Mouse (Mus musculus) small intestine, adult 2 months (tissue): Measurements from ENCODE around the gene Mrgprf. TPM values are rescaled to one million over a fixed set of nuclear protein-coding genes. Genes with fewer than 3 reads are reported as not detected.

Source experiments
- H3K27ac ChIP-seq: fragments of 200-500 bp; 2 replicates; pipeline ENCODE4 v1.5.1; 2012; ENCODE audit warnings: low read depth, low read length, control low read depth, inconsistent platforms; ENCODE audit not compliant: insufficient read depth
- H3K27me3 ChIP-seq: fragments of 200-500 bp; 2 replicates; pipeline ENCODE4 v1.6.1; 2012; ENCODE audit warnings: mild to moderate bottlenecking, moderate library complexity, low read length, inconsistent platforms; ENCODE audit not compliant: control insufficient read depth, insufficient read depth
- H3K36me3 ChIP-seq: fragments of 200-500 bp; 2 replicates; pipeline ENCODE4 v1.6.1; 2012; ENCODE audit warnings: mild to moderate bottlenecking, low read length, control low read depth, inconsistent platforms; ENCODE audit not compliant: control insufficient read depth, insufficient read depth
- H3K4me1 ChIP-seq: fragments of 200-500 bp; 2 replicates; pipeline ENCODE4 v1.6.1; 2012; ENCODE audit warnings: low read length, inconsistent platforms, mixed read lengths; ENCODE audit not compliant: control insufficient read depth, insufficient read depth, insufficient read length
- H3K4me3 ChIP-seq: fragments of 200-500 bp; 2 replicates; pipeline ENCODE4 v1.5.1; 2012; ENCODE audit warnings: low read depth, mild to moderate bottlenecking, control low read depth, inconsistent platforms, low read length, moderate library complexity
- CTCF ChIP-seq: fragments of 200-500 bp; IDR thresholded peaks from 2 replicates; pipeline ENCODE4 v1.5.1; 2012; ENCODE audit warnings: low read depth, mild to moderate bottlenecking, control low read depth, inconsistent platforms, low read length, moderate library complexity, mixed read lengths; ENCODE audit not compliant: insufficient replicate concordance, insufficient read length; ENCODE audit errors: extremely low read depth
- POLR2A ChIP-seq: fragments of 200-500 bp; IDR thresholded peaks from 2 replicates; pipeline ENCODE4 v1.6.1; 2012; ENCODE audit warnings: low read depth, mild to moderate bottlenecking, control low read depth, inconsistent platforms, low read length, moderate library complexity
- WGBS: fragments of 180-500 bp; shearing (Covaris S2); methylation state at CpG from one replicate; pipeline ENCODE4 v1.1.7; 2018; 5-methylcytosine and 5-hydroxymethylcytosine counted together
- polyA plus RNA-seq: library from polyadenylated mRNA; depleted of rRNA; stranded (reverse); fragments of >200 nt; gene quantifications from 2 replicates; pipeline ENCODE4 v1.2.3, GENCODE M21; 2012

Gene Mrgprf
- polyA plus RNA-seq, 1 experiment: 17.6 TPM

- Histone ChIP-seq H3K27me3 (no peaks in the 10 kb centered on the region), H3K4me3 (no peak overlapping the region), H3K27ac (peak overlapping the region; percentile 71), H3K36me3 (no peaks in the 10 kb centered on the region), H3K4me1 (peaks cover 20% of the 10 kb centered on the region)
- WGBS: 30% methylated on average over 6 of the region's 6 CpGs
- no peak for TF ChIP-seq POLR2A
- no peak for TF ChIP-seq CTCF
These were observed 13.2 kb upstream of the Mrgprf start for GRCm38 (mm10) chr7:145287410-145287809.

- 45% methylated on average over 5 of the region's 5 CpGs for WGBS
- peaks cover 8% of the 10 kb centered on the region for H3K4me1 ChIP-seq
- H3K27ac ChIP-seq: no peak overlapping the region
- H3K27me3 ChIP-seq: no peaks in the 10 kb centered on the region
- H3K4me3 ChIP-seq: no peak overlapping the region
- no peak for TF ChIP-seq POLR2A
- peak; percentile 31; the same call in 1 of the 2 replicates for TF ChIP-seq CTCF
- no peaks in the 10 kb centered on the region for H3K36me3 ChIP-seq
These were observed 11.3 kb upstream of the Mrgprf start for GRCm38 (mm10) chr7:145289302-145289701.

- H3K27ac ChIP-seq: no peak overlapping the region
- no peak overlapping the region for H3K4me3 ChIP-seq
- no peaks in the 10 kb centered on the region for H3K36me3 ChIP-seq
- H3K4me1 ChIP-seq: peaks cover 7% of the 10 kb centered on the region
- WGBS: 89% methylated on average over 2 of the region's 2 CpGs
- TF ChIP-seq POLR2A (no peak), CTCF (no peak)
- H3K27me3 ChIP-seq: no peaks in the 10 kb centered on the region
These were observed 8.8 kb upstream of the Mrgprf start for GRCm38 (mm10) chr7:145291847-145292246.

GRCm38 (mm10) chr7:145292726-145293125, 7.9 kb upstream of the Mrgprf start:
- Histone ChIP-seq H3K27ac (no peak overlapping the region), H3K4me1 (peaks cover 2% of the 10 kb centered on the region; the same call in 1 of the 2 replicates), H3K4me3 (no peak overlapping the region), H3K36me3 (no peaks in the 10 kb centered on the region), H3K27me3 (no peaks in the 10 kb centered on the region)
- TF ChIP-seq CTCF: no peak
- no peak for TF ChIP-seq POLR2A
- WGBS: 79% methylated on average over 2 of the region's 2 CpGs

GRCm38 (mm10) chr7:145293859-145294258, 6.8 kb upstream of the Mrgprf start:
- WGBS: 44% methylated on average over 6 of the region's 6 CpGs
- TF ChIP-seq POLR2A: no peak
- no peak for TF ChIP-seq CTCF
- Histone ChIP-seq H3K4me3 (no peak overlapping the region), H3K36me3 (no peaks in the 10 kb centered on the region), H3K4me1 (peaks cover 2% of the 10 kb centered on the region; the same call in 1 of the 2 replicates), H3K27ac (no peak overlapping the region), H3K27me3 (no peaks in the 10 kb centered on the region)

GRCm38 (mm10) chr7:145298666-145299490, 1.8 kb upstream of the Mrgprf start:
- 64% methylated on average over 3 of the region's 3 CpGs for WGBS
- no peak for TF ChIP-seq POLR2A
- TF ChIP-seq CTCF: no peak
- Histone ChIP-seq H3K27me3 (no peaks in the 10 kb centered on the region), H3K36me3 (no peaks in the 10 kb centered on the region), H3K27ac (peak overlapping the region; percentile 70), H3K4me3 (no peak overlapping the region), H3K4me1 (peaks cover 3% of the 10 kb centered on the region; the same call in 1 of the 2 replicates)

GRCm38 (mm10) chr7:145299562-145300320, 887 bp upstream of the Mrgprf start:
- Histone ChIP-seq H3K27me3 (no peaks in the 10 kb centered on the region), H3K4me3 (no peak overlapping the region), H3K4me1 (peaks cover 3% of the 10 kb centered on the region; the same call in 1 of the 2 replicates), H3K27ac (peak overlapping the region; percentile 54), H3K36me3 (no peaks in the 10 kb centered on the region)
- TF ChIP-seq POLR2A: no peak
- TF ChIP-seq CTCF: no peak
- 54% methylated on average over 7 of the region's 7 CpGs for WGBS

- H3K36me3 ChIP-seq: no peaks in the 10 kb centered on the region
- peak overlapping the region; percentile 89 for H3K27ac ChIP-seq
- no peaks in the 10 kb centered on the region for H3K27me3 ChIP-seq
- peak overlapping the region; percentile 53 for H3K4me3 ChIP-seq
- peaks cover 3% of the 10 kb centered on the region; the same call in 1 of the 2 replicates for H3K4me1 ChIP-seq
- TF ChIP-seq CTCF (no peak), POLR2A (no peak)
These were observed 346 bp downstream of the Mrgprf start for GRCm38 (mm10) chr7:145301008-145301340.
